Mouse (Mus musculus) stomach, embryonic 15.5 days (tissue): Measurements from ENCODE around the gene Akr1c19. TPM values are rescaled to one million over a fixed set of nuclear protein-coding genes. Genes with fewer than 3 reads are reported as not detected.
"Not testable (repeated sequence)": the region's sequence is repeated elsewhere in the genome, so short reads cannot be mapped to it uniquely, and the experiment has no call there.

Experiments
- ATAC-seq: fragments of 200-750 bp; cut with Nextera tagmentation; 2 replicates; pipeline ENCODE4 v1.8.0; 2017; ENCODE audit warnings: low read depth, moderate number of reproducible peaks, moderate TSS enrichment; ENCODE audit not compliant: insufficient read depth, low FRiP score
- H3K27ac ChIP-seq: fragments of 300-500 bp; sonication (generic); 2 replicates; pipeline ENCODE4 v1.5.1; 2015; ENCODE audit warnings: mild to moderate bottlenecking, inconsistent platforms
- H3K27me3 ChIP-seq: fragments of 300-500 bp; sonication (generic); replicated peaks from 2 replicates; pipeline ENCODE4 v1.6.1; 2015; ENCODE audit warnings: inconsistent platforms
- H3K36me3 ChIP-seq: fragments of 300-500 bp; sonication (generic); 2 replicates; pipeline ENCODE4 v1.6.1; 2015; ENCODE audit warnings: inconsistent platforms
- H3K4me1 ChIP-seq: fragments of 300-500 bp; sonication (generic); 2 replicates; pipeline ENCODE4 v1.6.1; 2015; ENCODE audit warnings: inconsistent platforms
- H3K4me2 ChIP-seq: fragments of 300-500 bp; sonication (generic); 2 replicates; pipeline ENCODE4 v1.6.1; 2015; ENCODE audit warnings: mild to moderate bottlenecking, inconsistent platforms
- H3K4me3 ChIP-seq: fragments of 300-500 bp; sonication (generic); replicated peaks from 2 replicates; pipeline ENCODE4 v1.5.1; 2015; ENCODE audit warnings: inconsistent platforms
- H3K9ac ChIP-seq: fragments of 300-500 bp; sonication (generic); 2 replicates; pipeline ENCODE4 v1.6.1; 2015; ENCODE audit warnings: inconsistent platforms
- H3K9me3 ChIP-seq: fragments of 300-500 bp; sonication (generic); 2 replicates; pipeline ENCODE4 v1.6.1; 2016; ENCODE audit warnings: inconsistent platforms
- WGBS: fragments of 180-500 bp; shearing (Covaris S2); methylation state at CpG from one replicate; pipeline ENCODE4 v1.1.7; 2015; 5-methylcytosine and 5-hydroxymethylcytosine counted together
- polyA plus RNA-seq: library from polyadenylated mRNA; unstranded; fragments of >200 nt; fragmentation: Nextera tagmentation; extraction: Ambion mirVana; gene quantifications from 2 replicates; pipeline ENCODE4 v1.2.1, GENCODE M21; 2015

Akr1c19 gene
- 125 and 188 TPM in 2 replicates for polyA plus RNA-seq

- Histone ChIP-seq H3K27me3 (no peaks in the 10 kb centered on the region), H3K9ac (no peak within 1 kb of the TSS), H3K27ac (no peak within 1 kb of the TSS), H3K4me1 (no peaks in the 10 kb centered on the region), H3K9me3 (no peaks in the 10 kb centered on the region), H3K4me2 (no peak within 1 kb of the TSS), H3K4me3 (no peak within 1 kb of the TSS), H3K36me3 (no peaks in the 10 kb centered on the region)
- no peak for ATAC-seq
- 70% methylated on average over 1 of the region's 1 CpGs for WGBS
These were observed at the start of gene Akr1c19 for GRCm38 (mm10) chr13:4228441-4228840. Akr1c19 (plus strand) TSS chr13:4228700.

GRCm38 (mm10) chr13:4181321-4181720 lies 47.2 kb upstream of the Akr1c19 start:
- not testable (repeated sequence) for H3K4me2 ChIP-seq, H3K9me3 ChIP-seq, H3K27ac ChIP-seq, ATAC-seq, H3K9ac ChIP-seq, H3K4me3 ChIP-seq, H3K27me3 ChIP-seq, H3K36me3 ChIP-seq, H3K4me1 ChIP-seq
- WGBS = 82% methylated on average over 4 of the region's 4 CpGs

DNA sequence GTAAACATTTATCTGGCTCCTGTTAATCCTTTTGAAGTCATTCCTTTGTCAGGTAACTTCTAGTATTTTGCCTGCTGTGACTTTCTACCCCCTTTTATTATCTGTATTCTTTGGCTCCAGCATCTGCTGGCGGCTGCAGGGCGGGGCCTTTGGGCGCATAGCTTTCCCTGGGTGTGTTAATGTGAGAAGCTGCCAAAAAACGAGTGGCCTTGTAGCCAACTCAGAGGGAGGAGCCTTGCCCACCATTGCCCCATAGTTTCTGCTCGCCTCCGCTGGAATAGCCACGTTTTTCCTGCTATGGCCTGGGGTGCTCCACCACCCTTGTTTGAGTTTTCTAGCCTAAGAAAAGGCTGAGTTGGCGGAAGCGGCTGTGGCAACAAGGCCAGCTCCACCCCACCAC lies 45.4 kb upstream of the Akr1c19 start:
- 72% methylated on average over 9 of the region's 9 CpGs for WGBS
- no peak overlapping the region for H3K4me3 ChIP-seq
- no peaks in the 10 kb centered on the region for H3K4me1 ChIP-seq

GRCm38 (mm10) chr13:4186641-4187411 lies 41.7 kb upstream of the Akr1c19 start:
- not testable (repeated sequence) for H3K4me1 ChIP-seq, H3K27ac ChIP-seq, H3K4me3 ChIP-seq, H3K36me3 ChIP-seq, H3K9me3 ChIP-seq, H3K27me3 ChIP-seq, H3K9ac ChIP-seq, H3K4me2 ChIP-seq, ATAC-seq
- WGBS = 76% methylated on average over 7 of the region's 7 CpGs

More for the DNA sequence above, 45.4 kb upstream of the Akr1c19 start:
- no peak for ATAC-seq
- H3K27ac ChIP-seq = no peak overlapping the region
- H3K9ac ChIP-seq = no peak overlapping the region
- H3K9me3 ChIP-seq = no peaks in the 10 kb centered on the region
- no peak overlapping the region for H3K4me2 ChIP-seq
- no peaks in the 10 kb centered on the region for H3K36me3 ChIP-seq
- H3K27me3 ChIP-seq = no peaks in the 10 kb centered on the region

DNA sequence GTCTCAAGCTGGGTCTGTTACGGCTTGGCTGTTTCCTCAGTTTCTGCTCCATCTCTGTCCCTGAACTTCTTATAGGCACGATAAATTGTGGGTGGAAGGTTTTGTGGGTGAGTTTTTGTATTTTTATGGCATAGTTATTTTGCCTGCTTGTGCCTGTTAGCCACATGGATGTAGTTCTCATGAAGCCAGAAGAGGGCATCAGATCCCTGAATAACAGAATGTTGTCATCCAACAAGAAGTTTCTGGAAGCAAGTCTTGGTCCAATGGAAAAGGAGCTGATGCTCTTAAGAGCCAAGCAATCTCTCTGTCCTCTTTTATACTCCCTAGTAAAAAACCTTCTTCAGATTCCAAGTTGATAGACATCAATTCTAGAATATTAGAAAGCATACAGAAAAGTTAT lies 40.3 kb upstream of the Akr1c19 start:
- Histone ChIP-seq H3K4me1 (no peaks in the 10 kb centered on the region), H3K4me3 (no peak overlapping the region), H3K36me3 (no peaks in the 10 kb centered on the region), H3K9me3 (no peaks in the 10 kb centered on the region), H3K27me3 (no peaks in the 10 kb centered on the region), H3K27ac (no peak overlapping the region), H3K9ac (no peak overlapping the region), H3K4me2 (no peak overlapping the region)
- 85% methylated on average over 2 of the region's 2 CpGs for WGBS
- no peak for ATAC-seq

DNA sequence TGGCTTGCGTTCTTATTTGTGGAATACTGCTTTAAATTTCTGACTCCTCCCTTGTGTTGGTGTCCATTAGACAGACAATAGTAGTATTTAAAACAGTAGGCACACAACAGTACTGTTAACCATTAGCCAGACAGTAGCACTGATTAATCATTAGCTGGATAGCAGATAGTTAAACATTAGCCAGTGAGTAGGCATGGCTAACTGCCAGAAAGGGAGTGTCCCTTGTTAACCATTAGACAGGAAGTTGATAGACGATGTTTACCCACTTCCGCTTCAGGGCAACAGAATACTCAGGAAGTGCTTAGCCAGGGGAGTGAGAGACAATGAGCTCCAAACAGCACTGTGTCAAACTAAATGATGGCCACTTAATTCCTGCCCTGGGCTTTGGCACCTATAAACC lies 37.6 kb upstream of the Akr1c19 start, which contains the start of gene Akr1c13:
Gene Akr1c13, plus strand, starts transcription at position 247 of the 400 bp plus-strand sequence.
- peak within 1 kb of the TSS; percentile 33; the same call in 1 of the 2 replicates for H3K27ac ChIP-seq
- no peak within 1 kb of the TSS for H3K9ac ChIP-seq
- ATAC-seq = peak; percentile 92
- 34% methylated on average over 3 of the region's 3 CpGs for WGBS
- no peaks in the 10 kb centered on the region for H3K27me3 ChIP-seq
- peak within 1 kb of the TSS; percentile 30 for H3K4me3 ChIP-seq
- no peaks in the 10 kb centered on the region for H3K4me1 ChIP-seq
- H3K4me2 ChIP-seq = peak within 1 kb of the TSS; percentile 41
- H3K9me3 ChIP-seq = no peaks in the 10 kb centered on the region
- H3K36me3 ChIP-seq = no peaks in the 10 kb centered on the region

DNA sequence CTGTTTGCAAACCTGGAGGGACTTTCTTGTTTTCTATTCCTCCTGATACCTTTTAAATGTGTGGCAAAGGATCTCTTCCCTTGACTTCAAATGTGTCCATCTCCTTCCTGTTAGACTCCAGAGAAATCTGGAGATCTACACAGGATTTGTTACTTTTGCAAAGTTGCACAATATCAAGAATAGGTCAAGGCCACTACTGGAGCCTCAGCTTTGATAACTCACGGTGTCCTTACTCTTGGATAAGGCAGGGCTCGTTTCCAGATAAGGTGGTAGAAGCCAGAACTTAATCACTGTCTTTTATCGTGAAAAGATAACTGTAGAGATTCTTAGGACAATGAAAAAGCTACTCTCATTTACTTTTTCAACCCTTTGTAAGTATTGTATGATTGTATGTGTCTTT lies 36.0 kb upstream of the Akr1c19 start:
- H3K4me2 ChIP-seq = no peak overlapping the region; the same call in 1 of the 2 replicates
- H3K4me3 ChIP-seq = peak overlapping the region; percentile 30; the same call in 1 of the 2 replicates

GRCm38 (mm10) chr13:4206147-4206903 lies 22.2 kb upstream of the Akr1c19 start:
- Histone ChIP-seq H3K4me3 (no peak overlapping the region), H3K9ac (no peak overlapping the region), H3K27ac (no peak overlapping the region), H3K4me2 (no peak overlapping the region), H3K9me3 (no peaks in the 10 kb centered on the region), H3K4me1 (no peaks in the 10 kb centered on the region), H3K36me3 (no peaks in the 10 kb centered on the region), H3K27me3 (no peaks in the 10 kb centered on the region)
- WGBS = 33% methylated on average over 1 of the region's 1 CpGs
- peak; percentile 78; the same call in 1 of the 2 replicates for ATAC-seq

More for the DNA sequence above, 36.0 kb upstream of the Akr1c19 start:
- no peak overlapping the region for H3K27ac ChIP-seq
- no peaks in the 10 kb centered on the region for H3K27me3 ChIP-seq
- H3K9me3 ChIP-seq = no peaks in the 10 kb centered on the region
- H3K9ac ChIP-seq = no peak overlapping the region
- 62% methylated on average over 3 of the region's 3 CpGs for whole genome bisulfite sequencing
- ATAC-seq = no peak
- H3K36me3 ChIP-seq = no peaks in the 10 kb centered on the region
- H3K4me1 ChIP-seq = no peaks in the 10 kb centered on the region

- Histone ChIP-seq H3K4me1 (no peaks in the 10 kb centered on the region), H3K27ac (no peak overlapping the region), H3K27me3 (no peaks in the 10 kb centered on the region), H3K9me3 (no peaks in the 10 kb centered on the region), H3K36me3 (no peaks in the 10 kb centered on the region), H3K4me2 (no peak overlapping the region), H3K9ac (no peak overlapping the region), H3K4me3 (no peak overlapping the region)
- no peak for ATAC-seq
- WGBS = 73% methylated on average over 20 of the region's 20 CpGs
These were observed 16.8 kb upstream of the Akr1c19 start for GRCm38 (mm10) chr13:4211560-4212299.

GRCm38 (mm10) chr13:4212309-4212708 lies 16.2 kb upstream of the Akr1c19 start:
- 73% methylated on average over 3 of the region's 3 CpGs for WGBS

GRCm38 (mm10) chr13:4215496-4215895 lies 13.0 kb upstream of the Akr1c19 start:
- not testable (repeated sequence) for H3K4me3 ChIP-seq, H3K36me3 ChIP-seq, H3K9ac ChIP-seq, H3K4me2 ChIP-seq, ATAC-seq, H3K27me3 ChIP-seq, H3K27ac ChIP-seq, H3K9me3 ChIP-seq, H3K4me1 ChIP-seq
- 82% methylated on average over 1 of the region's 1 CpGs for WGBS

More at GRCm38 (mm10) chr13:4212309-4212708, 16.2 kb upstream of the Akr1c19 start:
- Histone ChIP-seq H3K27ac (no peak overlapping the region), H3K4me3 (no peak overlapping the region), H3K4me1 (no peaks in the 10 kb centered on the region), H3K36me3 (no peaks in the 10 kb centered on the region), H3K9ac (no peak overlapping the region), H3K27me3 (no peaks in the 10 kb centered on the region), H3K4me2 (no peak overlapping the region), H3K9me3 (no peaks in the 10 kb centered on the region)
- ATAC-seq = no peak
